Mouse (Mus musculus): ENCODE measurements around the gene Myo16.

GRCm38 (mm10) chr8:10300797-10301196, 147.1 kb downstream of the Myo16 start:
- no peak for TF ChIP-seq CTCF (IDR thresholded peaks at IDR 0.05; ENCODE audit: borderline replicate concordance, control insufficient read depth, extremely low read depth, insufficient read depth, low read length, poor library complexity)
- TF ChIP-seq POLR2A (IDR thresholded peaks at IDR 0.05; ENCODE audit: control insufficient read depth, extremely low read depth, insufficient read depth, low read length, poor library complexity), result no peak

All from thymus, adult 2 months (tissue).